Mouse (Mus musculus): ENCODE data around the gene Gltp.

Gltp gene

GRCm38 (mm10) chr5:114690633-114691567 is at the start of gene Gltp:
TSS of gene Gltp (minus strand) at chr5:114690984.
- peak; percentile 79 for DNase-seq (ENCODE audit: low spot score)

DNA sequence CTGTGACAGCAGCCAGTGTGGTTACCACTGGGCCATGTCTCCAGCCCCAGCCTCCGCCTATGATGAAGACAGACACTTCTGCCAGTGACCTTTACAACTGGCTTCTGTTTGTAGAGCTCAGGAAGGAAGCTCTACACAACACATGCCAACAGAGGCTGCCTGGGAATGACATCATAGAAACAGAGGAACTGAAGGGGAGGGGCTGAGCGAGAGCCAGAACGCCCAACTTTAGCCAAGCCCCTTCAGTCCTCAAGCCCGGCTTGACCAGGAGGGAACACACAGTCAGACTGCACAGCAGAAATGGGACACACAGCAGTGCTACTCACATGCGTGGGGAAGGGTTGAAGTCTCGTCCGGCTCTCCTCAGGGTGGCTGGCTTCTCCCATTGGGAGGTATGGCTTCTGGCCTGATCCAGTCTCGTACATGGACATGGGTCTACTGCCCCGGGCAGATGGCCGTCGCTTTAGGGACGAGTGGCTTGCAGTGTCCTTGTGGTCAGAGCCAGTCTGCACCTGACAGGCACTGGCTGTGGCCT is 48.0 kb upstream of the Gltp start:
- DNase-seq (ENCODE audit: low spot score): no peak

GRCm38 (mm10) chr5:114737090-114737887 is 46.5 kb upstream of the Gltp start:
- DNase-seq (ENCODE audit: low spot score): no peak

GRCm38 (mm10) chr5:114733606-114734005 is 42.8 kb upstream of the Gltp start:
- DNase-seq (ENCODE audit: low spot score): no peak

GRCm38 (mm10) chr5:114731969-114732368 is 41.2 kb upstream of the Gltp start:
- no peak for DNase-seq (ENCODE audit: low spot score)

DNA sequence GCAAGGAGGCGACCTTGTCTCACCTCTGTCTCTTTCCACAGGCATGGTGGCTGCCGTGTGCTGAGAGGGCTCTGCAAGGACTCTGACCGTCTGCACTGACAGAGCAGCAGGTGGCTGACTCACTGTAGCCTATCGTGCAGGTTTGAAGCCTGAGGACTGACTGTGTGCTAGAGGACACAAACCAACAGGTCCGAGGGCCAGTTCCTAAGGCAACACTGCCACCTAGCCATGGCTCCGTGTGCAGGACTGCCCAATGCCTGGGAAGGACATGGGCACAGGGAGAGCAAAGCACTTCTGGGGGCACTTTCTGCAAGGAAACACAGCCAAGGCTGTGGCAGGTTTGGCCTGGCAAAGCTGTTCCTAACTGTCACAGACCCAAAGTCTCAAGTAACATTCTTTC is 40.7 kb upstream of the Gltp start:
- DNase-seq (ENCODE audit: low spot score): no peak

- DNase-seq (ENCODE audit: low spot score): no peak
Measured at GRCm38 (mm10) chr5:114730129-114730528, 39.3 kb upstream of the Gltp start.

- no peak for DNase-seq (ENCODE audit: low spot score)
Measured at GRCm38 (mm10) chr5:114728160-114728559, 37.4 kb upstream of the Gltp start.

DNA sequence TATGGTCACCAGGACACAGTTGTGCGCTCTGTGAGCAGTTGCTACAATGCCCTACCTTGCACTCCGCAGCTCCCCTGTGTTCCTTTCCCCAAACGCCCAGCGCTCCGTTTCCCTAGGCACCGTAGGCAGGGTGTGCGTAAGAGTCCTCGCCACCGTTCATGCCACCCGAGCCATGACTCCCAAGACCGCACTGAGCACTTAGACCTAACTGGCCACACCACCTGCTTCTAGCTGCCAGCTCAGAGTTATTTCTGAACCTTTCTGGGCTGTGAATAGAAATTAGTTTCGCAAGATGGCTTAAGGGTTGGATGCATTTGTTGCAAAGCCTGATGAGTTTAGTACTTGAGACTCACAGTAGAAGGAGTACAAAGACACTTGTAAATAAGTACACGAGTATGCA is 32.1 kb upstream of the Gltp start:
- no peak for DNase-seq (ENCODE audit: low spot score)

DNA sequence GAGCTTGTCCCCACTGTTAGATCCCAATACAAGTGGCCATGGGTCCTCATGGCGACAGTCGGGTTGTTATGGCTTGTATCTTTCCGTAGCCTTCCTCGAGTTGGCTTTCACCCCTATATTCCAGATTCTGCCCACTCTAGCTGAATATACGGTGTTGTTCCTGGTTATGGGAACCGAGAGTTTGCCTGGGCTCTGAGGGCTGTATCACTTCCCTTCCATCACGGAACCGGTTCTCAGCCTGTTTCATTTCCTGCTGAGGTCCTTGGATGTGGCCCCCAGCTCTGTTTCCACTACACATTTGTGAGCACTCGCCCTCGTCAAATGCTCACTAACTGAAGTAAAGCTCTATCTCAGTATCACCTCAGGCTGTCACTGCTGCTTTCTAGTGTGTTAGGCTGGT is 31.2 kb upstream of the Gltp start:
- DNase-seq (ENCODE audit: low spot score): no peak

- DNase-seq (ENCODE audit: low spot score): no peak
Measured at GRCm38 (mm10) chr5:114720784-114721183, 30.0 kb upstream of the Gltp start.

DNA sequence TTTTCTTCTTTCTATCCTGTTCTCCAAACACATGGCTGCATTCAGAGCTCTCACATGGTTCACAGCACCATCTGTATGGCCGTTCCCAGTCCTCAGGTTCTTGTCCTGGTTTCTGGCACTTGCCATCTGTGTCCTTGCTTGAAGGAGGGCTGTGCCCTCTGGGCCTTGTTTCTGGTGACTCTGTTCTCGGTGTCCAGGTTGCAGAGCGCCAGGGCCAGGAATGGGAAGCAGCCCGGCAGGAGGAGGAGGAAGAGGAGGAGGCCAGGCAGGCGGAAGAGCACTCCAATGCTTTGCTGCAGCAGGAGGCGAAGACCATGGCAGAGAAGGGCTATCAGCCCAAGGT is 29.1 kb upstream of the Gltp start:
- DNase-seq (ENCODE audit: low spot score): no peak

DNA sequence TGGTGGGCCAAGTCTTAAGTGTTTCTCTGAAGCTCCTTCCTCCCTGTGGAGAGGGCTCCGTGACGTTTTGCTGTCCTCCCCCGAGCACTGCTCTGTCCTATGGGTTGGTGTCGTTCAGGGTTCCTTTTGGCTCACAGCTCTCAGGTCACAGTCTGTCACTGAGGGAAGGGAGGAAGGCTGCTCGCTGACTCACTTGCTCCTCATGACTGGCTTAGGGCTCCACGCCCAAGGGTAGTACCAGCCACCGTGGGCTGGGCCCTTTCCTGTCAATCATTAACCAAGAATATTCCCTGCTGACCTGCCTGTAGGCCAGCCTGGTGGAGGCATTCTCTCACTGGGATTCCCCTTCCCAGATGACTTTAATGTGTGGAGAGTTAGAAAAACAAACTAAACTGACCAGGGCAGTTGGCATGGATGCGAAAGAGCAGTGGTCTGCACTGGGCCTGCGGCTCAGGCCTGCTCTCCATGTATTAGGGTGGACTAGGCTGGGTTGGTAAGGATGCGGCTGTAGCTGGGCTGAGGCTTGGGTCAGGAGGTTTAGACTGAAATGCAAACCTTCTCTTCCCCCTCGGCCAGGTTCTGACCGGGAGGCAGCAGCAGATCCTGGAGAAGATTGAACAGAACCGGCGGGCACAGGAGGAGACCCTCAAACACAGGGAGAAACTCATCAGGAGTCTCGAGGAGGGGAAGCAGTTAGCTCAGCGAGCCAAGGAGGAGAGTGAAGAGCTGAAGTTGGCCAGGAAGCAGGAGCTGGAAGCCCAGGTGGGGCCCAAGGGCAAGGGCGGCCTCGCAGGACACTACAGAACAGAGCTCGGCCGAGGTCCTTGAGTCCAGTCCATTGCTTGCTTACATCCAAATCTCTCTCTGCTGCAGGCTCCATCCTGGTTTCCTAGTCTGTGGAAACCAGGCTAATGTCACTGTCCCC is 28.5 kb upstream of the Gltp start:
- no peak for DNase-seq (ENCODE audit: low spot score)

DNA sequence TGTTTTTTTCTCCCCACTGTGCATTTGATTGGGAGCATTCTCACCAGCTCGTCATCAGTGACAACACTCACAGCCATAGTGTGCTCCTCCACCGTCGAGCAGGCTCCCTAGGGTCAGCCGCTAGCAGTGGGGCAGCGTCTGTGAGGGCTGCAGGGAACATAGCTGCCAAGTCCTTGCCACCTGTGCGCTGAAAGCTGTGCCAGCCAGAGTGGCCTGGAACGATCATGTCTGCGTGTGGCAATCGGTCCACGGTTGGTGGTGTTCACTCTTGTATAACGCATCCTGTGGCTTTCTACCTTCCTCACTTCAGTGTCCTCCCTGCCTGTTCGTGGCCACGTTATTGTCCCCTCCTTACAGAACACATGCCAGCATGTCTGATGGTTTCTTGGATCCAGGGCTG is 27.7 kb upstream of the Gltp start:
- DNase-seq (ENCODE audit: low spot score): no peak

GRCm38 (mm10) chr5:114717937-114718336 is 27.2 kb upstream of the Gltp start:
- no peak for DNase-seq (ENCODE audit: low spot score)

- DNase-seq (ENCODE audit: low spot score): no peak
Measured at GRCm38 (mm10) chr5:114717292-114717691, 26.5 kb upstream of the Gltp start.

GRCm38 (mm10) chr5:114714551-114714950 is 23.8 kb upstream of the Gltp start:
- DNase-seq (ENCODE audit: low spot score): no peak

DNA sequence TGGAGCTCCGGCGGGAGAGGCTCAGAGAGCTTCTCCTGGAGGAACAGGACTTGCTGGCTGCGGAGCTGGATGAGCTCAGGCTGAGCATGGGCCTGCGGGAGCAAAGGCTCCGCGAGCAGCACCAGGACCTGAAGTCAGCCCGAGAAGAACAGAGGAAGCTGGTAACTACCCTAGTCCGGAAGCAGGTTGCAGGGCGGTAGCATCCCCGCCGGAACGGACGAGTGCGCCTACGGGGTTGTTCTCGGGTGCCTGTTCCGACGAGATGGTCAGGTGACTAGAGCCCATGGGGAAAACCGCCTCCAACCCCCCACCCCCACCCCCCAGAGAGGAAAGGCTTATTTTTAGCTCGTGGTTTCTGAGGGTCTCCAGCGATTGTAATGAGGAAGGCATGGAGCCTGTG is 18.6 kb upstream of the Gltp start:
- DNase-seq (ENCODE audit: low spot score): no peak

DNA sequence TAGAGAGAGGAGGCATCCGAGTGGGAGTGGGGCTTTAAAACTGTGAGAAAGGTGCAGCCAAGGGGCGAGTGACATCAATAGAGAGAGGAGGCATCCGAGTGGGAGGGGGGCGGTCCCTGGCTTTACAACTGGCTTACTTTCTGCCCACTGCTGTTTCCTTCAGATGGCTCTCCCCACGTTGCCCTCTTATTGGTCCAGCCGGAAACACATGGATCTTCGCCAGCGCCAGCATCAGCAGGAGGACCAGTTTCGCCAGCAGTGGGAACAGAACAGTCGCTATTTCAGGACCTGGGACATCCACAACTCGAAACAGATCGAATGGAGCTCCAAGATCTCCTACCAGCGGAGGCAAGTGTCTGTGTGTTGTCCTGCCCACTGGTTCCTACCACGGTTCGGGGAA is 17.7 kb upstream of the Gltp start:
- no peak for DNase-seq (ENCODE audit: low spot score)

GRCm38 (mm10) chr5:114707265-114708068 is 16.7 kb upstream of the Gltp start, which contains the start of gene Tchp:
TSS of gene Tchp (plus strand) at chr5:114707760.
- DNase-seq (ENCODE audit: low spot score): peak; percentile 90

All from ovary, postnatal 10 days (tissue).